Mouse (Mus musculus) lung, postnatal 0 days (tissue): Measurements from ENCODE around the gene Ptges3l. TPM values are rescaled to one million over a fixed set of nuclear protein-coding genes. Genes with fewer than 3 reads are reported as not detected.
"Not testable (repeated sequence)": the region's sequence is repeated elsewhere in the genome, so short reads cannot be mapped to it uniquely, and the experiment has no call there.

Source experiments
- ATAC-seq: fragments of 200-750 bp; cut with Nextera tagmentation; 2 replicates; pipeline ENCODE4 v1.8.0; 2017; ENCODE audit warnings: moderate library complexity
- DNase-seq: peaks from one replicate; pipeline ENCODE4 v3.0.0-alpha.2; 2016; ENCODE audit warnings: low spot score
- H3K27ac ChIP-seq: fragments of 300-500 bp; sonication (generic); 2 replicates; pipeline ENCODE4 v1.5.1; 2014; ENCODE audit warnings: antibody characterized with exemption, mild to moderate bottlenecking, low read length, mixed read lengths
- H3K27me3 ChIP-seq: fragments of 300-500 bp; sonication (generic); replicated peaks from 2 replicates; pipeline ENCODE4 v1.6.1; 2014; ENCODE audit warnings: low read length, mixed read lengths; ENCODE audit not compliant: insufficient read depth
- H3K36me3 ChIP-seq: fragments of 300-500 bp; sonication (generic); 2 replicates; pipeline ENCODE4 v1.6.1; 2014; ENCODE audit warnings: low read length, mixed read lengths; ENCODE audit not compliant: insufficient read depth
- H3K4me1 ChIP-seq: fragments of 300-500 bp; sonication (generic); 2 replicates; pipeline ENCODE4 v1.6.1; 2014; ENCODE audit warnings: antibody characterized with exemption, low read depth, low read length, mixed read lengths; ENCODE audit not compliant: insufficient read depth
- H3K4me2 ChIP-seq: fragments of 300-500 bp; sonication (generic); replicated peaks from 2 replicates; pipeline ENCODE4 v1.6.1; 2014; ENCODE audit warnings: low read depth, mild to moderate bottlenecking, low read length, moderate library complexity, mixed read lengths
- H3K4me3 ChIP-seq: fragments of 300-500 bp; sonication (generic); 2 replicates; pipeline ENCODE4 v1.5.1; 2014; ENCODE audit warnings: low read depth, low read length
- H3K9ac ChIP-seq: fragments of 300-500 bp; sonication (generic); replicated peaks from 2 replicates; pipeline ENCODE4 v1.6.1; 2014; ENCODE audit warnings: low read depth, mild to moderate bottlenecking
- H3K9me3 ChIP-seq: fragments of 300-500 bp; sonication (generic); 2 replicates; pipeline ENCODE4 v1.6.1; 2016; ENCODE audit warnings: low read length, mixed read lengths
- CTCF ChIP-seq: IDR thresholded peaks from 2 replicates; pipeline ENCODE4 v1.5.1; 2016; ENCODE audit warnings: antibody characterized with exemption, mild to moderate bottlenecking
- EP300 ChIP-seq: IDR thresholded peaks from 2 replicates; pipeline ENCODE4 v1.6.1; 2016; ENCODE audit warnings: antibody characterized with exemption, mild to moderate bottlenecking, control low read depth
- WGBS: fragments of 180-500 bp; shearing (Covaris S2); extraction: QIAGEN DNeasy Blood & Tissue Kit; methylation state at CpG from one replicate; pipeline ENCODE4 v1.1.7; 2014; 5-methylcytosine and 5-hydroxymethylcytosine counted together
- microRNA-seq: library from miRNA; unstranded; fragments of <30 nt; microRNA quantifications from one replicate; pipeline ENCODE4, GENCODE M21; 2016
- polyA plus RNA-seq: library from polyadenylated mRNA; unstranded; fragments of >200 nt; fragmentation: Nextera tagmentation; extraction: Ambion mirVana; gene quantifications from 2 replicates; pipeline ENCODE4 v1.2.1, GENCODE M21; 2015

Ptges3l gene
- polyA plus RNA-seq, 1 experiment from 2014 or later: 6.5 TPM

- Histone ChIP-seq H3K9me3 (no peaks in the 10 kb centered on the region), H3K27me3 (no peaks in the 10 kb centered on the region), H3K4me1 (no peaks in the 10 kb centered on the region), H3K36me3 (no peaks in the 10 kb centered on the region), H3K4me3 (no peak overlapping the region), H3K4me2 (no peak overlapping the region), H3K9ac (no peak overlapping the region), H3K27ac (no peak overlapping the region)
- ATAC-seq (no peak), DNase-seq (no peak)
- TF ChIP-seq EP300 (no peak), CTCF (no peak)
- WGBS: 28% methylated on average over 4 of the region's 4 CpGs
These were observed 43.3 kb downstream of the Ptges3l start for GRCm38 (mm10) chr11:101381817-101382216.

- H3K36me3 ChIP-seq: no peaks in the 10 kb centered on the region
- no peaks in the 10 kb centered on the region for H3K9me3 ChIP-seq
- H3K27me3 ChIP-seq: no peaks in the 10 kb centered on the region
- 74% methylated on average over 6 of the region's 6 CpGs for WGBS
- no peak overlapping the region for H3K4me2 ChIP-seq
- H3K4me1 ChIP-seq: no peaks in the 10 kb centered on the region
- H3K4me3 ChIP-seq: no peak overlapping the region
- no peak overlapping the region for H3K9ac ChIP-seq
- ATAC-seq (no peak), DNase-seq (no peak)
- TF ChIP-seq EP300 (no peak), CTCF (no peak)
- no peak overlapping the region for H3K27ac ChIP-seq
These were observed 46.2 kb downstream of the Ptges3l start for GRCm38 (mm10) chr11:101378926-101379325.

DNA sequence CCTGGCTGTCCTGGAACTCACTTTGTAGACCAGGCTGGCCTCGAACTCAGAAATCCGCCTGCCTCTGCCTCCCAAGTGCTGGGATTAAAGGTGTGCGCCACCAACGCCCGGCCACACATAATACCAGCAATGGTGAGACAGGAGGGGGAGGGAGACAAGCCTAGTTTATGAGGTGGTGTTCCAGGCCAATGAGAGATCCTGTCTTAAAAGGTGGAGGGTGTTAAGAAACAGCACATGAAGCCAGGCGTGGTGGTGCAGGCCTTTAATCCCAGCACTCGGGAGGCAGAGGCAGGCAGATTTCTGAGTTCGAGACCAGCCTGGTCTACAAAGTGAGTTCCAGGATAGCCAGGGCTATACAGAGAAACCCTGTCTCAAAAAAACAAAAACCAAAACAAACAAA lies 46.9 kb downstream of the Ptges3l start:
- not testable (repeated sequence) for H3K9me3 ChIP-seq, H3K4me1 ChIP-seq, ATAC-seq, H3K4me2 ChIP-seq, H3K27me3 ChIP-seq, H3K27ac ChIP-seq, H3K4me3 ChIP-seq, H3K36me3 ChIP-seq, H3K9ac ChIP-seq, DNase-seq
- WGBS: 91% methylated on average over 8 of the region's 8 CpGs

GRCm38 (mm10) chr11:101374421-101374938 lies 50.7 kb downstream of the Ptges3l start:
- TF ChIP-seq CTCF (no peak), EP300 (no peak)
- no peaks in the 10 kb centered on the region for H3K9me3 ChIP-seq
- no peak for DNase-seq
- no peaks in the 10 kb centered on the region for H3K36me3 ChIP-seq
- H3K9ac ChIP-seq: no peak overlapping the region
- H3K4me2 ChIP-seq: no peak overlapping the region
- no peak for ATAC-seq
- H3K27ac ChIP-seq: no peak overlapping the region
- 47% methylated on average over 7 of the region's 7 CpGs for WGBS
- no peak overlapping the region for H3K4me3 ChIP-seq
- no peaks in the 10 kb centered on the region for H3K27me3 ChIP-seq
- H3K4me1 ChIP-seq: no peaks in the 10 kb centered on the region

- TF ChIP-seq CTCF (no peak), EP300 (no peak)
- Histone ChIP-seq H3K9ac (no peak overlapping the region), H3K4me1 (no peaks in the 10 kb centered on the region), H3K9me3 (no peaks in the 10 kb centered on the region), H3K27ac (no peak overlapping the region), H3K4me2 (no peak overlapping the region), H3K27me3 (no peaks in the 10 kb centered on the region), H3K36me3 (no peaks in the 10 kb centered on the region), H3K4me3 (no peak overlapping the region)
- 66% methylated on average over 5 of the region's 5 CpGs for WGBS
- DNase-seq (no peak), ATAC-seq (no peak)
These were observed 55.0 kb downstream of the Ptges3l start for GRCm38 (mm10) chr11:101370141-101370540.

Small RNA genes lying within 50 kb of the gene (microRNA-seq; reads per million reads assigned to microRNA genes)
- not detected for gene Mir6929

Other genes with a start within 250 kb of the Ptges3l start
- gene Ccr10, start 249.9 kb downstream of the Ptges3l start, polyA plus RNA-seq: 0.06 and 0.20 TPM in 2 replicates
- gene Ezh1, start 198.9 kb downstream of the Ptges3l start, polyA plus RNA-seq: 17.1 and 17.4 TPM in 2 replicates
- gene Ramp2, start 179.3 kb downstream of the Ptges3l start, polyA plus RNA-seq: 759 and 834 TPM in 2 replicates
- 121 and 133 TPM in 2 replicates for gene Vps25, start 171.6 kb downstream of the Ptges3l start, polyA plus RNA-seq
- gene Wnk4, start 164.8 kb downstream of the Ptges3l start, polyA plus RNA-seq: 10.6 and 14.6 TPM in 2 replicates
- 1.1 TPM in 2 replicates for gene Cntd1, start 146.3 kb downstream of the Ptges3l start, polyA plus RNA-seq
- gene Coa3, start 146.2 kb downstream of the Ptges3l start, polyA plus RNA-seq: 159 and 166 TPM in 2 replicates
- 149 and 152 TPM in 2 replicates for gene Becn1, start 123.0 kb downstream of the Ptges3l start, polyA plus RNA-seq
- 44.1 and 47.4 TPM in 2 replicates for gene Psme3, start 109.1 kb downstream of the Ptges3l start, polyA plus RNA-seq
- 0.44 and 0.45 TPM in 2 replicates for gene Aoc2, start 100.3 kb downstream of the Ptges3l start, polyA plus RNA-seq
- gene Aoc3, start 94.7 kb downstream of the Ptges3l start, polyA plus RNA-seq: 1.6 and 1.9 TPM in 2 replicates
- gene G6pc, start 57.8 kb downstream of the Ptges3l start, polyA plus RNA-seq: 0.07 TPM in 1 of 2 replicates, not detected in the other
- 26.5 and 27.0 TPM in 2 replicates for gene Aarsd1, start 7.7 kb downstream of the Ptges3l start, polyA plus RNA-seq
- 2.6 and 2.9 TPM in 2 replicates for gene Gm27029, start 537 bp downstream of the Ptges3l start, polyA plus RNA-seq
- 14.3 and 15.5 TPM in 2 replicates for gene Rundc1, start 248 bp downstream of the Ptges3l start, polyA plus RNA-seq
- gene Rpl27, start 17.0 kb upstream of the Ptges3l start, polyA plus RNA-seq: 221 and 251 TPM in 2 replicates
- gene Ifi35, start 23.1 kb upstream of the Ptges3l start, polyA plus RNA-seq: 48.1 and 50.6 TPM in 2 replicates
- 7.5 and 9.4 TPM in 2 replicates for gene Rnd2, start 39.7 kb upstream of the Ptges3l start, polyA plus RNA-seq
- 76.4 and 88.1 TPM in 2 replicates for gene Vat1, start 40.9 kb upstream of the Ptges3l start, polyA plus RNA-seq
- gene Brca1, start 126.6 kb upstream of the Ptges3l start, polyA plus RNA-seq: 0.42 and 1.5 TPM in 2 replicates
- gene Nbr1, start 126.8 kb upstream of the Ptges3l start, polyA plus RNA-seq: 57.2 and 58.7 TPM in 2 replicates
- 7.6 TPM in 2 replicates for gene Tmem106a, start 156.9 kb upstream of the Ptges3l start, polyA plus RNA-seq
- not detected in 2 replicates for gene Gm11634, start 173.9 kb upstream of the Ptges3l start, polyA plus RNA-seq
- 20.1 and 34.1 TPM in 2 replicates for gene Rdm1, start 201.9 kb upstream of the Ptges3l start, polyA plus RNA-seq
- 25.2 and 33.1 TPM in 2 replicates for gene Arl4d, start 240.2 kb upstream of the Ptges3l start, polyA plus RNA-seq